Mouse (Mus musculus) liver, adult 10 weeks (tissue): Measurements from ENCODE around the gene Gchfr. TPM values are rescaled to one million over a fixed set of nuclear protein-coding genes. Genes with fewer than 3 reads are reported as not detected.

Source experiments
- polyA plus RNA-seq: library from polyadenylated mRNA; stranded (reverse); fragments of 350-450 nt; fragmentation: Illumina TruSeq; extraction: RNeasy Lipid Tissue Mini Kit (QIAGEN cat#74804); gene quantifications from one replicate; pipeline ENCODE4 v1.2.3, GENCODE M21; 2014; ENCODE audit warnings: low read depth, low replicate concordance

The Gchfr gene
- polyA plus RNA-seq: 9.4 TPM

GRCm38 (mm10) chr2:119166901-119167865 is at the start of gene Gchfr:
Gchfr (plus strand) TSS chr2:119167773.

GRCm38 (mm10) chr2:119156681-119157572 is 10.6 kb upstream of the Gchfr start, which contains the start of gene Rmdn3:
Rmdn3 (minus strand) TSS chr2:119157034.

DNA sequence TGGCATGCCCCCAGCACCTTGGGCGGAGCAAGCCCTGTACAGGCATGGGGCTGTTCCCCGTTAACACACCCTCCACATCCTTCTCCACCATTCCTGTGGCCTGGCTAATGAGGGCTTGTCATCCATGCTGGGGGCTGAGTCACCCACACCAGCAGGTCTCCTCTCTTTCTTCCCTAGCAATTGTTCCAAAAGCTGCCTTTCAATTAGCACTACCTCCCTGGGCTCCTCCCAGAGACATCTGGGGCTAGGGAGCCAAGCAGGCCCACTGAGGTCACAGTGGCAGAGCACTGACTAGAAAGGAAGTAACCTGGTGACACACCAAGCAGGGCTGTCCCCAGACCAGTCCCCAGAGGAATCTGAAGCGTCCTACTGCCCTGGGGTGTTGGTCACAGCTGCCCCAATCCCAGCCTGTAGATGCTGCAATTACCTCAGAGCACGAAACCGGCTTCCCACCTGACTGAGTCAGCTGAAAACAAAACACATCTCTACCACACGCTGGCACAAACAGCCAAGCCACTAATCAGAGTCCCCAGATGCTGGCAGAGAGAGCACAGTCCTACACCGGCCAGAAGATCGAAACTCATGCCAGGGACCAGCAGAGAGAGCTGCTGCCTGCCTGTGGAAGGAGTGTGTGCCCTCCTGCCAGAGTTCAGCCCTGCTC is 6.5 kb downstream of the Gchfr start, which contains the start of gene Gm14137:
Gene Gm14137, plus strand, starts transcription at position 519 of the 661 bp plus-strand sequence.

GRCm38 (mm10) chr2:119208344-119209175 is 41.0 kb downstream of the Gchfr start, which contains the start of the genes Zfyve19 and Dnajc17:
Zfyve19 (plus strand) TSS chr2:119208617.
Dnajc17 (minus strand) TSS chr2:119208795.

Other genes starting within 250 kb of the Gchfr start
- 0.26 TPM for gene Chst14, start 241.3 kb upstream of the Gchfr start, polyA plus RNA-seq
- 4.5 TPM for gene Ccdc32, start 138.4 kb upstream of the Gchfr start, polyA plus RNA-seq
- 1.0 TPM for gene Rpusd2, start 133.0 kb upstream of the Gchfr start, polyA plus RNA-seq
- 0.08 TPM for gene Knl1, start 120.7 kb upstream of the Gchfr start, polyA plus RNA-seq
- gene Rad51, start 55.0 kb upstream of the Gchfr start, polyA plus RNA-seq: 0.32 TPM
- 39.8 TPM for gene Rmdn3, start 10.7 kb upstream of the Gchfr start, polyA plus RNA-seq
- not detected for gene Gm14137, start 6.7 kb downstream of the Gchfr start, polyA plus RNA-seq
- 3.6 TPM for gene Zfyve19, start 40.8 kb downstream of the Gchfr start, polyA plus RNA-seq
- 1.9 TPM for gene Dnajc17, start 41.0 kb downstream of the Gchfr start, polyA plus RNA-seq
- gene Ppp1r14d, start 62.1 kb downstream of the Gchfr start, polyA plus RNA-seq: not detected
- 0.26 TPM for gene Spint1, start 69.6 kb downstream of the Gchfr start, polyA plus RNA-seq
- gene Rhov, start 103.5 kb downstream of the Gchfr start, polyA plus RNA-seq: not detected
- gene Vps18, start 121.0 kb downstream of the Gchfr start, polyA plus RNA-seq: 0.08 TPM
- gene Dll4, start 158.0 kb downstream of the Gchfr start, polyA plus RNA-seq: 0.19 TPM
- gene Chac1, start 183.5 kb downstream of the Gchfr start, polyA plus RNA-seq: 0.72 TPM